Mouse (Mus musculus): Measurements from ENCODE around the gene Olfr1269. TPM values are rescaled to one million over a fixed set of nuclear protein-coding genes. Genes with fewer than 3 reads are reported as not detected.

Gene Olfr1269
- polyA plus RNA-seq (2015; fragmentation: Nextera tagmentation; extraction: Ambion mirVana), result not detected in 2 replicates

GRCm38 (mm10) chr2:90121312-90121711 is at the start of gene Olfr1269:
Olfr1269 (minus strand) TSS chr2:90121412.
- no peaks in the 10 kb centered on the region for H3K36me3 ChIP-seq
- no peak within 1 kb of the TSS for H3K4me2 ChIP-seq
- no peaks in the 10 kb centered on the region for H3K27me3 ChIP-seq (replicated peaks)
- no peak within 1 kb of the TSS for H3K9ac ChIP-seq
- H3K4me1 ChIP-seq, result no peaks in the 10 kb centered on the region
- no peaks in the 10 kb centered on the region for H3K9me3 ChIP-seq
- no peak for ATAC-seq (ENCODE audit: insufficient read depth, low FRiP score, low read depth)
- 84% methylated on average over 1 of the region's 1 CpGs for WGBS
- no peak within 1 kb of the TSS for H3K27ac ChIP-seq
- no peak within 1 kb of the TSS for H3K4me3 ChIP-seq (replicated peaks)

- no peaks in the 10 kb centered on the region for H3K9me3 ChIP-seq
- WGBS, result 81% methylated on average over 9 of the region's 9 CpGs
Observed at GRCm38 (mm10) chr2:90153916-90154315, 32.7 kb upstream of the Olfr1269 start.

GRCm38 (mm10) chr2:90152991-90153390 is 31.8 kb upstream of the Olfr1269 start, which contains the start of gene Olfr1270:
Olfr1270 (minus strand) TSS chr2:90153091.
- no peaks in the 10 kb centered on the region for H3K9me3 ChIP-seq
- no peak within 1 kb of the TSS for H3K4me3 ChIP-seq (replicated peaks)
- 73% methylated on average over 3 of the region's 3 CpGs for WGBS
- H3K9ac ChIP-seq, result no peak within 1 kb of the TSS
- no peaks in the 10 kb centered on the region for H3K36me3 ChIP-seq
- H3K4me1 ChIP-seq, result no peaks in the 10 kb centered on the region
- ATAC-seq (ENCODE audit: insufficient read depth, low FRiP score, low read depth), result no peak
- H3K27ac ChIP-seq, result no peak within 1 kb of the TSS
- H3K27me3 ChIP-seq (replicated peaks), result no peaks in the 10 kb centered on the region
- no peak within 1 kb of the TSS for H3K4me2 ChIP-seq

More at GRCm38 (mm10) chr2:90153916-90154315, 32.7 kb upstream of the Olfr1269 start:
- H3K36me3 ChIP-seq, result no peaks in the 10 kb centered on the region
- H3K4me1 ChIP-seq, result no peaks in the 10 kb centered on the region
- no peak overlapping the region for H3K9ac ChIP-seq
- ATAC-seq (ENCODE audit: insufficient read depth, low FRiP score, low read depth), result no peak
- no peak overlapping the region for H3K27ac ChIP-seq
- no peaks in the 10 kb centered on the region for H3K27me3 ChIP-seq (replicated peaks)
- H3K4me2 ChIP-seq, result no peak overlapping the region
- no peak overlapping the region for H3K4me3 ChIP-seq (replicated peaks)

- no peak for ATAC-seq (ENCODE audit: insufficient read depth, low FRiP score, low read depth)
- no peak within 1 kb of the TSS for H3K9ac ChIP-seq
- no peak within 1 kb of the TSS for H3K4me3 ChIP-seq (replicated peaks)
- H3K9me3 ChIP-seq, result no peaks in the 10 kb centered on the region
- no peak within 1 kb of the TSS for H3K4me2 ChIP-seq
- no peaks in the 10 kb centered on the region for H3K4me1 ChIP-seq
- no peak within 1 kb of the TSS for H3K27ac ChIP-seq
- no peaks in the 10 kb centered on the region for H3K36me3 ChIP-seq
- H3K27me3 ChIP-seq (replicated peaks), result no peaks in the 10 kb centered on the region
Observed at GRCm38 (mm10) chr2:90142196-90142595, 21.0 kb upstream of the Olfr1269 start, which contains the start of gene Olfr32. Olfr32 (minus strand) TSS chr2:90142296.

- Histone ChIP-seq H3K36me3 (no peaks in the 10 kb centered on the region), H3K4me1 (no peaks in the 10 kb centered on the region), H3K27ac (no peak overlapping the region), H3K9ac (no peak overlapping the region), H3K4me2 (no peak overlapping the region), H3K4me3 (replicated peaks) (no peak overlapping the region), H3K27me3 (replicated peaks) (no peaks in the 10 kb centered on the region), H3K9me3 (no peaks in the 10 kb centered on the region)
- ATAC-seq (ENCODE audit: insufficient read depth, low FRiP score, low read depth), result no peak
- 65% methylated on average over 2 of the region's 2 CpGs for WGBS
Observed at GRCm38 (mm10) chr2:90070065-90070464, 51.1 kb downstream of the Olfr1269 start.

Other genes starting within 250 kb of the Olfr1269 start
- not detected in 2 replicates for gene Olfr1257, start 243.0 kb downstream of the Olfr1269 start, polyA plus RNA-seq (2015; fragmentation: Nextera tagmentation; extraction: Ambion mirVana)
- not detected in 2 replicates for gene Olfr1258, start 194.1 kb downstream of the Olfr1269 start, polyA plus RNA-seq (2015; fragmentation: Nextera tagmentation; extraction: Ambion mirVana)
- gene Olfr1259, start 172.7 kb downstream of the Olfr1269 start, polyA plus RNA-seq (2015; fragmentation: Nextera tagmentation; extraction: Ambion mirVana), result not detected in 2 replicates
- not detected in 2 replicates for gene Olfr1260, start 147.1 kb downstream of the Olfr1269 start, polyA plus RNA-seq (2015; fragmentation: Nextera tagmentation; extraction: Ambion mirVana)
- gene Olfr1261, start 130.2 kb downstream of the Olfr1269 start, polyA plus RNA-seq (2015; fragmentation: Nextera tagmentation; extraction: Ambion mirVana), result not detected in 2 replicates
- not detected in 2 replicates for gene Olfr1262, start 121.3 kb downstream of the Olfr1269 start, polyA plus RNA-seq (2015; fragmentation: Nextera tagmentation; extraction: Ambion mirVana)
- not detected in 2 replicates for gene Olfr1263, start 109.3 kb downstream of the Olfr1269 start, polyA plus RNA-seq (2015; fragmentation: Nextera tagmentation; extraction: Ambion mirVana)
- not detected in 2 replicates for gene Olfr1264, start 95.8 kb downstream of the Olfr1269 start, polyA plus RNA-seq (2015; fragmentation: Nextera tagmentation; extraction: Ambion mirVana)
- not detected in 2 replicates for gene Olfr1265, start 86.1 kb downstream of the Olfr1269 start, polyA plus RNA-seq (2015; fragmentation: Nextera tagmentation; extraction: Ambion mirVana)
- not detected in 2 replicates for gene Olfr140, start 57.8 kb downstream of the Olfr1269 start, polyA plus RNA-seq (2015; fragmentation: Nextera tagmentation; extraction: Ambion mirVana)
- gene Olfr32, start 20.9 kb upstream of the Olfr1269 start, polyA plus RNA-seq (2015; fragmentation: Nextera tagmentation; extraction: Ambion mirVana), result not detected in 2 replicates
- not detected in 2 replicates for gene Olfr1270, start 31.7 kb upstream of the Olfr1269 start, polyA plus RNA-seq (2015; fragmentation: Nextera tagmentation; extraction: Ambion mirVana)
- not detected in 2 replicates for gene Olfr1506, start 103.1 kb upstream of the Olfr1269 start, polyA plus RNA-seq (2015; fragmentation: Nextera tagmentation; extraction: Ambion mirVana)
- gene Olfr142, start 136.2 kb upstream of the Olfr1269 start, polyA plus RNA-seq (2015; fragmentation: Nextera tagmentation; extraction: Ambion mirVana), result not detected in 2 replicates
- gene Olfr1271, start 149.6 kb upstream of the Olfr1269 start, polyA plus RNA-seq (2015; fragmentation: Nextera tagmentation; extraction: Ambion mirVana), result not detected in 2 replicates
- gene Olfr1272, start 171.4 kb upstream of the Olfr1269 start, polyA plus RNA-seq (2015; fragmentation: Nextera tagmentation; extraction: Ambion mirVana), result not detected in 2 replicates
- 0.05 TPM in 1 of 2 replicates, not detected in the other for gene Gm13769, start 200.8 kb upstream of the Olfr1269 start, polyA plus RNA-seq (2015; fragmentation: Nextera tagmentation; extraction: Ambion mirVana)